Mouse (Mus musculus) C2C12 (cell line): ENCODE data around the gene Afdn.

Experiments
- CEBPB ChIP-seq: IDR thresholded peaks from one replicate; pipeline ENCODE4 v1.6.1; 2011; ENCODE audit warnings: low read depth, mild to moderate bottlenecking, control low read depth, moderate library complexity
- CTCF ChIP-seq: IDR thresholded peaks from one replicate; pipeline ENCODE4 v1.5.1; 2011; ENCODE audit not compliant: control insufficient read depth, insufficient read depth, insufficient read length
- FOSL1 ChIP-seq: IDR thresholded peaks from one replicate; pipeline ENCODE4 v1.8.0; 2011; ENCODE audit warnings: mild to moderate bottlenecking, low read length; ENCODE audit not compliant: poor library complexity, insufficient read depth, severe bottlenecking
- MAX ChIP-seq: IDR thresholded peaks from one replicate; pipeline ENCODE4 v1.6.1; 2011; ENCODE audit warnings: mild to moderate bottlenecking, control low read depth
- MYOD1 ChIP-seq: IDR thresholded peaks from one replicate; pipeline ENCODE4 v1.6.1; 2011; ENCODE audit warnings: low read depth; ENCODE audit not compliant: control insufficient read depth, insufficient read length
- MYOG ChIP-seq: IDR thresholded peaks from one replicate; pipeline ENCODE4 v1.6.1; 2011; ENCODE audit not compliant: control insufficient read depth, insufficient read length; ENCODE audit errors: extremely low read depth
- USF1 ChIP-seq: IDR thresholded peaks from one replicate; pipeline ENCODE4 v1.6.1; 2011; ENCODE audit warnings: low read depth, mild to moderate bottlenecking, control low read depth, moderate library complexity

GRCm38 (mm10) chr17:13920771-13921170 is 160.4 kb downstream of the Afdn start:
- TF ChIP-seq CTCF (no peak), MAX (no peak), CEBPB (no peak), MYOG (no peak), MYOD1 (no peak), USF1 (no peak), FOSL1 (no peak)
